Mouse (Mus musculus) MN1 (cell line): ENCODE results near the gene Dennd4a.

Source experiments
- DNase-seq: peaks from one replicate; pipeline ENCODE4 v3.0.0-alpha.2; 2016; ENCODE audit warnings: low spot score

Dennd4a gene

DNA sequence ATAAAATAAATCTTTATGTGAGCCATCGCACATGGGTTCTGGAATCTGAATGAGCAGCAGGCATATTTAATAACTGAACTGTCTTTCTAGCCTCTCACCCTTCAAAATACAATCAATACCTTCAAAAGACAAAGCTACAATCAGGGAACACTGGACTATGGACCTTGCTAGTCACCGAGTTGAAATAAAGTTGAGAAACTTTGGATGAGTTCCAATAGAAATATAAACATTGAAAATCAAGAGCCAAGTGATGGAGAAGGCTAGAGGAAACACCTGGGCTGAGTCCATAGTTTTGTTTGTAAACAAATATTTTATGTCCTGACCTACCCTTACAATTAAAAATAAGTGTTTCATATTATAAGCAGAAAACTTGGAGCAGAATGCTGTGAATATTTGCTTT, 102.8 kb downstream of the Dennd4a start:
- no peak for DNase-seq

DNA sequence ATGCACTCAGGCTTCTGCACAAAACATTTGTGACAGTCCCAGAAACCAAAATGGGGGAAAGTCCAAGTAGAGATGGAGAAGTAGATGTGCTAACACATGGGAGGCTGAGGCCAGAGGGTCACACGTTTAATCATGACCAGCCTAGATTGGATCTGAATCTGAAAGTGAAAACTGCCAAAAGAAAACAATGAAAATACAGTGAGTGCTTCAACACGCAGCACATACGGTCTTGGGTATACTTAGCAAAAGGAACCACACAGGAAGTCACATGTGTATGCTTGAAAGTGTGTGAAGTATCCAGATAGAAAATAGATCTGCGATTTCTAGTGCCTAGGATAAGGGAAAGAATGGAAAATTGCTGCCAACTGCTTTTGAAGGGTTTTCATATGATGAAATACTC, 103.5 kb downstream of the Dennd4a start:
- DNase-seq = no peak

DNA sequence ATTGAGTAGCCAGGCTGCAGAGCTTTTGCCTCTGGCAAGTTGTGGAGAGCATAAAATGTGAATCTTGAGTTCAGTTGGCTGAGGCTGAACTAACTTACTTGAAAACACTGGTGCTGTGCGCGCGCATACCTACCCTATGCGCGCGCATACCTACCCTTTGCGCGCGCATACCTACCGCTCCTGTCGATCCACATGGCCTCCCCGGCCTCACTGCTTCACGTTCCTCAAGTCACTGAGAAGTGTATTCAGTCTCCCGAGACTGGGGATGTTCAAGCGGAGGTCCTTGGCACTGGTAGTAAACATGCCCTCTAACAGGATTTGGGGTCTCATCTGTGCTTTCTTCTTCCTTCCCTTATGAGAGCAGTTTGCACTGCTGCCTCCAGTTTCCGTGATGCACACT, 107.4 kb downstream of the Dennd4a start:
- DNase-seq = no peak

DNA sequence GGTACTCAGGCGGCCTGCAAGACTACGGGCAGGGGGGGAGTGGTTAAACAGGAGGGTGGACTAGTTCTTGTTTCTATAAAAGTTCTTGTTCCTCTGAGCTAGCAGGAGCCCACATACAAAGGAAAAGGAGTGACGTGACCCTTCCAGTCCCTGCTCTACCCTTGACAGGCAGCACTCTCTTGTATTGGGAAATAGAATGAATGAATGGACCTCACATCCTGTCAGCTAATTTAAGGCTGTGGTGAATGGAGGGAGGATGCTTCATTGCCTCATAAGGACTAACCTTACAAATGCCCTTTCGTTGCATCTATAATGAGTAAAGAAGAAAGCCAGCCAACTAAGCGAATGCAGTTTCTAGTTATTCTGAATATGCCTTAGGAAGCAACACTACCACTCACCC, 114.6 kb downstream of the Dennd4a start:
- no peak for DNase-seq

DNA sequence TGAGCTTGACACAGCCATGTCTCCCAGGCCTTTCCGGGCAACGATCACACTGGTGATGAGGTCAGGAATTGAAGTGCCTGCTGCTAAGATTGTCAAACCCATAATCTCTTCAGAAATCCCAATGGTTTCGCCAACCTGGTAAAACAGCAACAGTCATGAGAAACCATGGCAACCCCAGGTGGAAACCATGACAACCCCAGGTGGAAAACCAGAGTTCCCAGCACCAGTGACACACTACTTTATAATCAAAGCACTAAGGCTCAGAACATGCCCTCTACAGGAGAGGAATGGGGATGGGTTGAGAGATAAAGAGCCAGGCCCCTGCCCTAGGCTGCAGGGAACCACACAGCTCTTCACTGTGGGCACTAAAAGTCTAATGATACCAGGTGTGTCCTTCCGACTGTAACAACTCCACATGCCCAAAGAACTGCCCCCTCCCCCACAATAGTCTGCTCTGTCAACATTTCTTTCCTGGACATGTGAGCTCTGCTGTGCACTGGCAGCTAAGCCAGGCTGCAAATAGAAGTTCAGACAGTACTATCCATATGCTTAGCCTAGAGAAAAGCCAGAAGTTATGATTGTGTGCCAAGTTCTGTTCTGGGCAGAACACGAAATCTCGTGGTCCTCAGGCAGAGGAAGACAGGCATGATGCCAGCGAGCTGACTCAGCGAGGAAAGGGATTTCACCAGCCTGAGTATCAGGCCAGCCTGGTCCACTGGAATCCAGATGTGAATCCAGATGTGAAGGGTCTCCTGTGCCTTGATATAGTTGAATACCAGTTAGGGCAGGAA, 115.3 kb downstream of the Dennd4a start:
- peak; percentile 95 for DNase-seq

DNA sequence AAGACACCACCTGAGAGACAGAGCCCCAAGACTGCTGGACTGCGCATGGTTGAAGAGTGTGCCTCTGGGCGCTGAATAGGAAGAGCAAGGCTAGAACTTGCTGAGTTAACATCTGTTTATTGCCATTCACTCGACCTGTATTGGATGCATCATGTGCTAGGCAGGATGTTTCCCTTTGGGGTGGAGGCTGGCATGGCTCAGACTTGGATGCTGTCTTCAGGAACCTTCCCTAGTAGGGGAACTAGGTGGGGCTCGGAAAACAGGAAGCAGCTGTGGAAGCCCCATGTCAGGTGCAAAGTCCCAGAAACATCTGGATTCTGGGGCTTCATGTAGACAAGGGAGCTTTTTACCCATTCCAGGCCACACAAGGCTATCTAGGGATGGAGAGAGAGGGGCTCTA, 119.1 kb downstream of the Dennd4a start:
- no peak for DNase-seq

DNA sequence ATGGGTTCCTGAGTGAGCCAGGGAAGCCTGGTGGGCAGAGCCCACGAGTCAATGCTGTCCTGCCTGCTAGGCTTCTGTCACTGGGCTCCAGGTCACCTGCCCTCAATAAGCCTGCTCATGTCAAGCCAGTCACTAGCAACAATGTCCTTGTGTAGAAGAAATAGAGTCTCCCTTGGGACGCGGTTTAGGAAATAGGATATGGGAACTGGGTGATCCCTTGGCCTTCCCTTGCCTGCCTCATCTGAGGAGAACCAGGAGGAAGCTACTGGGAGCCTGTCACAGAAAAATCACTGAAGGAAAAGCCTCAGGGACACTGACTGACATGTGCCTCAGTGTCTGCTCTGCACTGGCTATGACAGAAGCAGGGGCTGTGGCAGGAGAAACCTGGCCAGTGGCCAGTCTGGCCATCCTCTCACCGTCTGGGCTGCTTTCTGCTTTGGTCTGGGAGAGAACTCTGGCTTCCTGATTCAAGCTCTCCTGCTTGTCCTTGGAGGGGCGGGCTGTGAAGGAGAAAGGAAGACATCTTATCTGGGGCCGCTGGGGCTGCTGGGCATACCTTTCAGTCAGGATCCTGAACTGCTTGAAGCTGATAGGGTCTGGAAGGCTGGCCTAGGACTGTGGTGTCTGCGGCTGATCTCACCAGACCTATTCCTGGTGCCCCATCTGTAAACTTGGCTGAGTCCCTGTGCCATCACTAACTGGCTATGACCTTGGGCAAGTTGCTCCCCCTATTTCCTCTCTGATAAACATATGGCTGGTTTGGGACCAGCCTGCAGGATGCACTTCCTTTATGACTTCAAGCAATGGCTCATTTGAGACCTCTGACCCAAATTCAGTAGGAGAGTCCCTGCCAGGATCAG, 120.8 kb downstream of the Dennd4a start:
- peak; percentile 39 for DNase-seq

DNA sequence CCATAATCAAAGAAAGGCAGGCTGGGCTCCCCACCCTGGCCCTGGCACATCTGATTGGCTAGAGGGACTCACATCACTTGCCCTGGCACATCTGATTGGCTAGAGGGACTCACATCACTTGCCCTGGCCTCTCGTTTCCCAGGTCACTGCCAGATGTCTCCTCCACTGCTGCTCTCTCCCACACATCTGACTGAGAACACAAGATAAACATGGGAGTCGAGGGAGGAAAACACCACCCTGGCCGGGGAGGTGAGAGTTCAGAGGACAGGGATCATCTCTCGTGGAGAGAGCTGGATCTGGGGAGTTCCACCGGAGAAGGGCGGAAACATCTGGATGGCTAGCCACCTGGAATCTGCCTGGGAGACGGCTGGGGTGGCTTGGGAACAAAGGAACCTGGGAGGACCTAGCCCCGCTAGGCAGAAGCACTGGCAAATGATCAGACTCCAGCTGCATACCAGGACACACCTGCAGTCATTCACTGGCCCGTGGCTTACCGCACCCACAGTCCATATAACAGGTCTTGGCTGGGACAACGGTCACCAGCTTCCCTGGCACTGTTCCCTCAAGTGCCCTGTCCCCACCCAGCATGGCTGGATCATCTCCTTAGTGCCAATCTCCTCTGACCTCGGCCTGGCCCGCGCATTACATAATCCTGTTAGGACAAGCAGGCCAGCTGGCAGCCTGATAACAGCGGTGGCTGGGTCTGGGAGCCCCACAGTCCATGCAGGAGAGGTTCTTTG, 123.0 kb downstream of the Dennd4a start:
- peak; percentile 84 for DNase-seq

DNA sequence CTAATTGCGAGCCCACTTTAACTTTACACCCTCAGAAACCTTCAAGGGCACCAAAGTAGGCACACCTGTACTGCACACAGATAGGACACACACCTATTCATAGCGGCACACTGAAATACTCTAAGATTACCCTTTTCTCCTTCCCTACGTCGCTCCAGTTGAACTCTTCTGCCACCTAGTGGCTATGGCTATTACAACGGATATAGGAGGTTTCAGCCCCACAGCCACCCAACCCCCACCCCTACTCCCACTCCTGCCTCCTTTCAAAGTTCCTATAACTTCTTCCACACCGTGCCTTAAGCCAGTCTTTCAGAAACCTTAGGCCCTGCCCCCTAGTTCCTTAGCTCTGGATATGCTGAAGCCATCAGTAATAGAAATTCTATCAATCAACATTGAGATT, 125.4 kb downstream of the Dennd4a start:
- peak; percentile 71 for DNase-seq

DNA sequence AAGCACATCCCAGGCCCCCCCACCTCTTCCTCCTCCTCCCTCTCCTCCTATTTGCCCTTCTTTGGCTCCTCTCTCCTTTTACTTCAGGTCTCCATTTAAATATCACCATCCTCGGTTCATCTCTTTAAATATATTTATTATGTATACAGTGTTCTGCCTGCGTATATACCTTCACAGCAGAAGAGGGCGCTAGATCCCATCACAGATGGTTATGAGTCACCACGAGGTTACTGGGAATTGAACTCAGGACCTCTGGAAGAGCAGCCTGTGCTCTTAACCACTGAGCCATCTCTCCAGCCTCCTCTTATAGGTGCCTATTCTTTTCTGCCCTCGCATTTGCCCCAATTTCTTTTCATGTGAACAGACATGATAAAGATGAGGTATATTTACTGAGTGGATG, 126.4 kb downstream of the Dennd4a start:
- DNase-seq = no peak

DNA sequence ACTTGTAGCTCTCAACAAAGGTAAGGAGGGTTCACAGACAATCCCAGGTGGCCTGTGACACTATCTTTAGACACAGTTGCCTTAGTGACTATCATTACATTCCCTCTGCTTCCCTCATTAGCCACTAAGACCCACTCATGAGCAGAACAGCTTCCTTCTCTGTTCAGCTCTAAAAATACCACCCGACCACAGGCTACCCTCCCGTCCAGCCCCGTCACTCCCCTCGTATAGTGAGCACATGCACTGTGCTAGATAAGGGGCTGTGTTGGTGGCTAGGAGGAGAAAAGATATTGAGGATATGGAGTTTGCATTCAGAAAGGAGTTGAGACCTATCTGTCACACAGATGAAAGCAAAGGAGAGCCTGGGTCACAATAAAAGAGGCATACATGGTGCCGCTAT, 127.4 kb downstream of the Dennd4a start:
- DNase-seq = no peak

DNA sequence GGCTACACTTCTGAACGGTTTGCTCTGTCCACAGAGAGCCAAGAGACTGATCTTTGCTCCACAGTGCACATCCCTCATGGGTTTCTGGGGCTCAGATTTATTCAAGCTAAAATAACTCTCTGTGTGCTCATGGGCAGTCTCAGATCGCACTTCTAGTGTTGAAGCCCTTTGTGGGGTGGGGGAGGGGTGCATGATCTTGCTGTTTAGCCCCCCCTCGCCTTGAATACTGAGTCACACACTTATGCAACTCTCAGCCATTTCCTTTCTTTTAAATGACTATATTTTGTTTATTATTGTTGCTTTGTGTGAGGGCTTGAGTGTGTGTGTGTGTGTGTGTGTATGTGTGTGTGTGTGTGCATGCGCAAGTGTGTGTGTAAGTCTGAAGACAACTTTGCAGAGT, 128.1 kb downstream of the Dennd4a start:
- no peak for DNase-seq

DNA sequence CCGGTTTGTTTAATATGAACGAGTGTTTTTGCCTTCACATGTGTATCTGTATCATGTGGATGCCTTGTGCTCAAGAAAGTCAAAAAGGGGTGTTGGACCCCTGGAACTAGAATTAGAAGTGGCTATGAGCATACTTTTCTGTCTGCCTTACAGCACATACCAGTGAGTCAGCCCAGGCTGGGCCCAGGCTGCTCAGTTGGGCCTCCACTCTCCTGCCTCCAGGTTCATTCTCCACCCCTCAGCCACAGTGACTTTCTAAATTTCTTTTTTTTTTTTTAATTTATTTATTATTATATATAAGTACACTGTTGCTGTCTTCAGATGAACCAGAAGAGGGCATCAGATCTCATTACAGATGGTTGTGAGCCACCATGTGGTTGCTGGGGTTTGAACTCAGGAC, 128.7 kb downstream of the Dennd4a start:
- DNase-seq = no peak

DNA sequence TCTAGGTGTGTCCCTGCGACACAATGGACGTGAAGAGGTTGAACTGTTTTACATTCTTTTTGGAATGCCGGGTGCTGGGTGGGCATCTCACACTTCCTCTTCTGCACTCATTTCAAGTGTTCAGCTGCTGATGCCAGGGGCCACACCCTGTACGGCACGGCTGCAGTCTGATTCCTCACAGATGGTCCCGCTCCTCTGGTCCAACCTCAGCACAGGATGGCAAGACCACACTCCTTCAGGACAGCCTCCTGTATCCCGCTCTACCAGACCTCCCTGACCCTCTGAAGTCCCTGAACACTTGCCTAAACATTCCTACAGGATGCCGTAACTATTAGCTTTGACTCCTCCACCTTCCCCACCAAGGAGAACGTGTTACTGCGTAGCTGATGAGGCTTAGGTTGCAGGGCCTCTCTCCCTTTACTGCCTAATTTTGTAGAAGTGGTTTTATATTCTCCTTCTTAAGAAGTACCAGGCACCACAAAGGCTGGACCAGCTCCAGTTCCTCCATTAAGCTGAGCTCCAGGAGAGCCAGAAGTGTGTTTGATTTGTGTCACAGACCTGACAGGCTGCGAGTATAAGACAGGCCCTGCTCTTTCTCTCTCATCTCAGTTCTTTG, 129.7 kb downstream of the Dennd4a start:
- peak; percentile 45 for DNase-seq

DNA sequence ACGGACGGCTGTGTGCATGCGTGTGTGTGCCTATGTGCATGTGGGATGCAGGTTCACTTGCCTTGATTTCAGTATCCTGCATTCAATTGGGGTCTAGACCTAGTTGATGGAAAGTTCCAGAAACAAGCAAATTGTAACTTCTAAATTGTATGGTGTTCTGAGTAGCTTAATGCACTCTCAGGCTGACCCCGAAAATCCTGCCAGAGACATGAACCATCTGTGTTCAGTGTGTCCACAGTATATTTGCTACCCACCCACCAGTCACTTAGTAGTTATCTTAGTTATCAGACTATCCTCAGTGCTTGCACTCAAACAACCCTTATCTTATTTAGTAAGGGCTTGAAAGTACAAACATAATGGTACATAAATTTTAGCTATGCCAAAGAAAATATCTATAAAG, 130.5 kb downstream of the Dennd4a start:
- DNase-seq = no peak

DNA sequence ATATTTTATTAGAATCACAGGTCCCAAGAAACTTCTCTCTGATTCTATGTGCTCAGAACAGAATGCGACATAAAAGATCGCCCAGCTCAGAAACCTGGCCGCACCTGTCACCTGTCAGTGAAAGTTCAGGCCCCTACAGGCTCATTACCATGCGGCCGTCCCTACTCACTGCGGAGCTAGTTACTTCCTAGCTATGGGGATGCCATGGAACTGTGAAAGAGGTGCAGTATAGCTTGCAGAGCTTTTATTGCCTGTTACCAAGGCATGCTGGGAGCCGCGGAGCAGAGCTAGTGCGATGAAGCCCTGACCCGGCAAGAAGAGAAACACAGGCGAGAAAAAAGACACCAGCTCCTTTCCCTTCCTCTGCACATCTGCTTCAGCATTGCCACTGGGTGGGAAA, 132.9 kb downstream of the Dennd4a start:
- no peak for DNase-seq

DNA sequence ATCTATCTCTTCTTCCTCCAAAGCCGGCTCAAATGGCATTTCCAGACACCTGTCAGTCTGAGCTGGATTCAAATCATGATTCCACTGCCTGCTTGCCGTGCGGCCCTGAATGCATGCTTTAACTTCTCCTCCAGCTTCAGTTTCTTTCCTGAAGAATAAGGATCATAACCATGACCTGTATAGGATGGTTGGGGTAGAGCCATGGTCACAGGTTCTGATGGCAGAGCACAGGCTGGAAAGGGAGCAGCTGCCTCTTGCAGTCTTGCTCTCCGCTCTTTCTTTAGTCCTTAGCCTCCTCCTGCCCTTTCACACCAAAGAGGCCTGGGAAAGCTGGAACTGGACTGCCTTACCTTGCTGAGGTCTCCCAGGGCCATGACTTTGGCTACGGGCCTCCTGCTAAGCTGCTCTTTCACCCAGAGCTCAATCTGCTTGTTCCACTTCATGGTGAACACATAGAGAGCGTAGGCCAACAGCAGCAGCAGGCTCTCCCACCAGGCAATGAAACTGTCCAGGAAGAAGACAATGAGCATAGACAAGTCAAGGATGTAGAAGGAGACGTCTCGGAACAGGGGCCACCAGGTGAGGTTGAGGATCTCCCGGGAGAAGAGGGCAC, 136.4 kb downstream of the Dennd4a start:
- no peak for DNase-seq

DNA sequence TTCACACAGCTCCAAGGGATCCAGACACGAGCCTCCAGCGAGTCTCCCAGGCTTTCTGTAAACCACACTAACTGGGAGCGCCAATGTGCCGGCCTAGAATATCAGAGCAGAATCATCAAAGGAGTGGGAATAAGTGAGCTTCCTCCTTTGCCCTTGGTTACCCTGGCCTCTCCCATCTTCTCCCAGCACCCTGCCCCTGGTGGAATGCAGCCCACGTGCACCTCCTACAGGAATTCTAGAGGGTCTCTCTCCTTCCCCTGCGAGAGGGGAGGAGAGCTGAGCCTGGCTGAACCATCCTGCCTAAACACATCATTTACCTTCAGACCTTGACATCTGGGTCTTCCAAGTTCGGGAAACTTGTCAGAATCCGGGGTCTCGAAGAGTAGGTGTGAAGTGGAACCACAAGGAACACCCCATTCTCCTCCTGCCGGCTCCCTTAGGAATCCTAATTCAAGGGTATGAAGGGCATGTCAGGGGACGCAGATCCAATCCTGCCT, 140.1 kb downstream of the Dennd4a start, which contains the start of gene Slc24a1:
TSS of gene Slc24a1 (minus strand) at position 447 of the 497 bp plus-strand sequence.
- no peak for DNase-seq

DNA sequence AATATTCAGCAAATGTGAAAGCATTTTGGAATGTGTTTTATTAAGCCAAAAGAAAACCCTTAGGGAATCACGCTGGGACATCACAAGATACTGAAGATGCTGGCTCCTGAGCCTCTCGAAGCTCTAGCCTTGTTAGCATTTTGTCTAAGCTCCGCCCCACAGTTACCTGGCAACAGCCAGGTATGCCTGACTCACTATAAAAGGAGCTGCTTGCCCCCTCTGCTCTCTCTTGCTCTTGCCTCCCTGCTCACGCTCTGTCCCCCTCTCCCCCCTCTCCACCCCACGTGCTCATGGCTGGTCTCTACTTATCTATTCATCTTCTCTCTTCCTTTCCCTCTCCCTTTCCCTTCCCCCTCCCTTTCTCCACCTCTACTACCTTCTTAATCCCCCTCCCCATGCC, 140.9 kb downstream of the Dennd4a start:
- no peak for DNase-seq

DNA sequence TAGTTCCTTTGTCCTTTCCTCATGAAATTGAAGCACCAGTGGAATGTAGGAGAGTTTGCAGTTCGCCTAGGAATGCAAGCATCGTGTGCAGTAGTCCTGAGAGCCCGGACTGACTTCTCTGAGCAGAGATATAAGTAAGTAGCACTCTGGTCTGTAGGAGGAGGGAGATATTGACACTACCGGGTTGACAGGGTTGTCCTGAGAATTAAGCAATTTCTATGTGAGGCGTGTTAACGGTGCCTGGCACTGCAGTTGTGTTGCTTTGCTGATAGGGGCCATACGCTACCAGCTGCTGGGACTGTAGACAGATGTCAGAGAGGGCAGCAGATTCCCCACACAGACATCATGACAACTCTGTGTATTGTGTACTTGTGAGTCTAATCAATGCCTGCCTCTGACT, 142.1 kb downstream of the Dennd4a start:
- no peak for DNase-seq

DNA sequence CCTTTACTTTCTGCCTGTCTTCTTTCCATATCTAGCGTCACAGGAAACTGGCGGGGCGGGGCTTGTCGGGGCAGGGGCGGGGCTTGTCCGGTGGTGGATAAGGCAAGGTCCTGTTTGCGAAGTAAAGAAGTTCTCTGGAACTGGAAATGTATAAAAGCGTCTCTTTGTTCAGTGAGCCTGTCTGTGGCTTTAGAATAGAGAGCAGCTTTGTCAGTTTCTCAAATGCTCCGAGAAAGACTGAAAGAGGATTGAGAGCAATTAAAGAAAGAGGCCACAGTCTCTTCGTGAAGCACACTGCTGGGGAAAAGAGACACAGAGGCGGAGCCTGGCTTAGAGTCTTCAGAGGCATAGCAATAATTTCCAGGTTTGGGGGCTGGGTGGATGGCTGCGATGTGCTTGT, 145.2 kb downstream of the Dennd4a start:
- no peak for DNase-seq

DNA sequence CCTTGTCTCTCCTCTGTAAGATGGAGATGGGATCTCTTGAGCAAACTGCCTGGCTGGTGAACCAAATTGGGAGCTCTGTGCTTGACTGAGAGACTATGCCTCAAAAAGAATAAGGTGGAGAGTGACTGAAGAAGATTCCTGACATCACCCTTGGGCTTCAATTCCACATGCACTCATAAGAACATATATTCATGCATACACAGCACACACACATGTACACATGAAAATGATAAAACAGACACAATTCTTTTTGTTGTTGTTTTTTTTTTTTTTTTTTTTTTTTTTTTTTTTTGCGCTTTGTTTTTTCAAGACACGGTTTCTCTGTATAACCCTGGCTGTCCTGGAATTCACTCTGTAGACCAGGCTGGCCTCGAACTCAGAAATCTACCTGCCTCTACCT, 146.1 kb downstream of the Dennd4a start:
- no peak for DNase-seq
